Mouse (Mus musculus): ENCODE measurements around the gene Snx20. TPM values are rescaled to one million over a fixed set of nuclear protein-coding genes. Genes with fewer than 3 reads are reported as not detected.

Gene Snx20
- polyA plus RNA-seq, 1 experiment from 2014 or later: 4.0 TPM

- no peak for ATAC-seq (ENCODE audit: low read depth)
- Histone ChIP-seq H3K9me3 (replicated peaks; ENCODE audit: control insufficient read depth, low read length) (no peaks in the 10 kb centered on the region), H3K4me1 (ENCODE audit: control insufficient read depth, low read depth, low read length) (peaks cover 4% of the 10 kb centered on the region; the same call in 1 of the 2 replicates), H3K4me2 (ENCODE audit: low read depth, low read length) (no peak overlapping the region), H3K4me3 (ENCODE audit: low read depth, low read length) (no peak overlapping the region), H3K27ac (ENCODE audit: low read length) (no peak overlapping the region), H3K27me3 (ENCODE audit: control insufficient read depth, insufficient read depth, low read depth, low read length) (no peaks in the 10 kb centered on the region), H3K36me3 (ENCODE audit: control insufficient read depth, insufficient read depth) (no peaks in the 10 kb centered on the region), H3K9ac (ENCODE audit: low read depth, low read length) (no peak overlapping the region)
- 56% methylated on average over 6 of the region's 6 CpGs for WGBS (ENCODE audit: insufficient replicate concordance)
Observed at GRCm38 (mm10) chr8:88650016-88650708, 14.2 kb upstream of the Snx20 start.

GRCm38 (mm10) chr8:88648322-88648721 lies 12.4 kb upstream of the Snx20 start:
- Histone ChIP-seq H3K9me3 (replicated peaks; ENCODE audit: control insufficient read depth, low read length) (no peaks in the 10 kb centered on the region), H3K36me3 (ENCODE audit: control insufficient read depth, insufficient read depth) (no peaks in the 10 kb centered on the region), H3K9ac (ENCODE audit: low read depth, low read length) (no peak overlapping the region), H3K4me1 (ENCODE audit: control insufficient read depth, low read depth, low read length) (peaks cover 4% of the 10 kb centered on the region; the same call in 1 of the 2 replicates), H3K27ac (ENCODE audit: low read length) (no peak overlapping the region), H3K4me3 (ENCODE audit: low read depth, low read length) (no peak overlapping the region), H3K27me3 (ENCODE audit: control insufficient read depth, insufficient read depth, low read depth, low read length) (no peaks in the 10 kb centered on the region), H3K4me2 (ENCODE audit: low read depth, low read length) (no peak overlapping the region)
- no peak for ATAC-seq (ENCODE audit: low read depth)

DNA sequence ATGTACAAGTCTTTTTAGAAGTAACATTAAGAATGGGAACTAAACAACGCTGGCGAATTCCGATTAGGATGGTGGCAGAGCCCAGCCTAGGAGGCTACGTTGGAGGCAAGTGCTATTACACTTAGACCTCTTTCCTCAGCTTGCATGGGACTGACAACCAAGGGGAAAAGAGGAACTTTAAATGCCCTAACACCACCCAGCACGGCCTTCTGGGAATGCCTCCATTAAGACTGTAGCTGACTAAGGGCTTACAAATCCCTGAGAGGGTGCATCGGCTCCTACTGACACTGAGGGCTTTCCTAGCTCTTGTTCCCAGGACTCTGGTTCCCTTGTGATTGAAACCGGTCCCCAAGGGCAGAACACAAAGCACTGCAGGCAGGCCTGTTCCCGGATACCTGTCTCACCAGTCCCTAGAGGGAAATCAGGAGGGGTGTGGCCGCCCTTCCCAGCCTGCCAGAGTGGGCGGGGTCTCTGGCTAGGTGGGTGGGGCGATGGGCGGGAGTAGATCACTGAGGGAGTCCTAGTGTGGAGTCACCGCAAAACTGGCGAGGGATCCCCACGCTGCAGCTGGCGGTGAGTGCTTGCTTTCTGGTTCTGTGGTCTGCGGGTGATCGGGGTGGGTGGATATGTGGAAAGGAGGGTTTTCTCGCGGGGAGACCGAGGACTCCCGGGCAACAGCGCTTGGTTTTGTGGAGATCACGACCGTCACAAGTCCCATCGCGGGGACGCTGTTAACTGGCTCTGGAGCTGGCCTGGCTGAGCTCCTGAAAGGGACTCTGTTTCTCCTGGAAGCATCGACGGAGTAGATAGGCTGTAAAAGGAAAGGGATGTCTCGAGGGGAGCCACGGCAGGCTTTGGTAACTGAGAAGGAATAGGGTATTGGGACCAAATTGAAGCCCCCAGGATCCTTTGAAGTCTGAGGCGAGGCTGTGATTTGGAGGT lies 11.2 kb upstream of the Snx20 start, which contains the start of gene Nod2:
Gene Nod2 (plus strand): TSS at position 479 of the 942 bp plus-strand sequence.
- no peaks in the 10 kb centered on the region for H3K27me3 ChIP-seq (ENCODE audit: control insufficient read depth, insufficient read depth, low read depth, low read length)
- H3K27ac ChIP-seq (ENCODE audit: low read length): no peak within 1 kb of the TSS
- H3K4me2 ChIP-seq (ENCODE audit: low read depth, low read length): peak within 1 kb of the TSS; percentile 54
- peaks cover 4% of the 10 kb centered on the region; the same call in 1 of the 2 replicates for H3K4me1 ChIP-seq (ENCODE audit: control insufficient read depth, low read depth, low read length)
- no peaks in the 10 kb centered on the region for H3K36me3 ChIP-seq (ENCODE audit: control insufficient read depth, insufficient read depth)
- peak; percentile 77 for ATAC-seq (ENCODE audit: low read depth)
- 10% methylated on average over 33 of the region's 33 CpGs for WGBS (ENCODE audit: insufficient replicate concordance)
- H3K9ac ChIP-seq (ENCODE audit: low read depth, low read length): no peak within 1 kb of the TSS
- H3K9me3 ChIP-seq (replicated peaks; ENCODE audit: control insufficient read depth, low read length): no peaks in the 10 kb centered on the region
- H3K4me3 ChIP-seq (ENCODE audit: low read depth, low read length): peak within 1 kb of the TSS; percentile 28

- Histone ChIP-seq H3K9me3 (replicated peaks; ENCODE audit: control insufficient read depth, low read length) (no peaks in the 10 kb centered on the region), H3K36me3 (ENCODE audit: control insufficient read depth, insufficient read depth) (no peaks in the 10 kb centered on the region), H3K27me3 (ENCODE audit: control insufficient read depth, insufficient read depth, low read depth, low read length) (no peaks in the 10 kb centered on the region), H3K4me1 (ENCODE audit: control insufficient read depth, low read depth, low read length) (peaks cover 4% of the 10 kb centered on the region; the same call in 1 of the 2 replicates), H3K4me3 (ENCODE audit: low read depth, low read length) (no peak overlapping the region), H3K4me2 (ENCODE audit: low read depth, low read length) (no peak overlapping the region), H3K27ac (ENCODE audit: low read length) (no peak overlapping the region), H3K9ac (ENCODE audit: low read depth, low read length) (no peak overlapping the region)
- no peak for ATAC-seq (ENCODE audit: low read depth)
- 52% methylated on average over 5 of the region's 5 CpGs for WGBS (ENCODE audit: insufficient replicate concordance)
Observed at GRCm38 (mm10) chr8:88642734-88643564, 7.0 kb upstream of the Snx20 start.

DNA sequence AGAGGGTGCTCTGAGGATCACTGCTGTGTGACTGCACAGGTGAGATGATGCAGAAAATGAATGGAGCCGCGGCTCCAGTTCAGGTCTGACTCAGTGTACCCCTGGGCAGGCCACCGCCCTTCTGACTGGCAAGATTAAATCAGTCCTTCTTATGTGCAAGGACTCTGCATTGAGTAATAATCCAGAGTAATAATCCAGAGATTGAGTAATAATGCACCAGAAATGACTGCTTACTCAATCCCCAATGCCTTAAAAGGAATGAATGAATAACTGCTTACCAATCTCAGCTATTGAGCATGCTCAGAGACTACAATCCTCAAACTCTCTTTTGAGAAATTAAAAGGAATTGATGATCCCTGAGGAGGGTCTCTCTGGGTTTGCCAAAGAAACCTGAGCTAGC lies 3.0 kb upstream of the Snx20 start:
- WGBS (ENCODE audit: insufficient replicate concordance): 71% methylated on average over 3 of the region's 3 CpGs
- Histone ChIP-seq H3K4me3 (ENCODE audit: low read depth, low read length) (no peak overlapping the region), H3K4me2 (ENCODE audit: low read depth, low read length) (no peak overlapping the region), H3K9ac (ENCODE audit: low read depth, low read length) (no peak overlapping the region), H3K27ac (ENCODE audit: low read length) (no peak overlapping the region), H3K27me3 (ENCODE audit: control insufficient read depth, insufficient read depth, low read depth, low read length) (no peaks in the 10 kb centered on the region), H3K9me3 (replicated peaks; ENCODE audit: control insufficient read depth, low read length) (no peaks in the 10 kb centered on the region), H3K4me1 (ENCODE audit: control insufficient read depth, low read depth, low read length) (peaks cover 3% of the 10 kb centered on the region; the same call in 1 of the 2 replicates), H3K36me3 (ENCODE audit: control insufficient read depth, insufficient read depth) (no peaks in the 10 kb centered on the region)
- ATAC-seq (ENCODE audit: low read depth): no peak

DNA sequence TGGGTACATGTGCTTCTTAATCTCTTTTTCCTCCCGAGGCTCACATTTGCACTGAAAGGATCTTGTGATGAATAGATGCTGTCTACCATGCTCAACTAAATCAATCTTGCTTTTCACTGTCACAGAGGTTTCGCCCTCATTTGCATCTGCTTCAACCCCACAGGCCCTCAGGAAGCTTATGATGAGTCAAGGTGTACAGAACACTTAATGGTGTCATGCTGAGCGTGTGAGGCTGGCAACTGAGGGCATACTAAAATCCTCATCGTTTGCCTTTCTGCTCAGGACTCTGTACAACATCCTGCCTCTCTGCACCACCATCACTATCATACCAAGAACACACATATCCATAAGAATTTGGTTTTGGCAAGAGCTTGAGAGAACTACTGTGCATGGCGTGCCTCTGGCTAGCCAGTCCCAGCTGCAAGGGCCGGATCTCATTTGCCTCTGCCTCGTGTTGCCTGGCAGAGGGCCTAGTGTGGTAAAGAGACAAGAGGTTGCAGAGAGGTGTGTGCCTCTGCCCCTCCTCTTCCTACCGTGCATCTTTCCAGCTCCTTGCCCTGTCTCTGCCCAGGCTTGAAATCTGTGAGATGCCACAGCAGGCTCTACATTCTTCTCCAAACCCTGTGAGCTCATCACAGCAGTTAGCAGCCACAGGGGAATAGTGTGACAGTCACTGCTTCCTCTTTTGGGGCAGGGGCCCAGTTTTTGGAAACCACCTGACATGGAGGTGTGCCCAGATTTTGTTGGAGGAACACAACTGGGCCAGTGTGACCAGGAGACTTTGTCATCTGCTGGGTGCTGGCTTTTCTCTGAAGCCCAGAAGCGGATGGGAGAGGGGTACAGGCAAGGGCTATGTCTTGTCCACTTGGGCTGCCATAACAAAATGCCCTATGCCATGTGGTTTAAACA lies 1.4 kb upstream of the Snx20 start:
- peaks cover 3% of the 10 kb centered on the region; the same call in 1 of the 2 replicates for H3K4me1 ChIP-seq (ENCODE audit: control insufficient read depth, low read depth, low read length)
- H3K27me3 ChIP-seq (ENCODE audit: control insufficient read depth, insufficient read depth, low read depth, low read length): no peaks in the 10 kb centered on the region
- H3K4me2 ChIP-seq (ENCODE audit: low read depth, low read length): no peak overlapping the region
- no peaks in the 10 kb centered on the region for H3K9me3 ChIP-seq (replicated peaks; ENCODE audit: control insufficient read depth, low read length)
- H3K9ac ChIP-seq (ENCODE audit: low read depth, low read length): no peak overlapping the region
- ATAC-seq (ENCODE audit: low read depth): no peak
- no peak overlapping the region for H3K27ac ChIP-seq (ENCODE audit: low read length)
- no peak overlapping the region for H3K4me3 ChIP-seq (ENCODE audit: low read depth, low read length)
- no peaks in the 10 kb centered on the region for H3K36me3 ChIP-seq (ENCODE audit: control insufficient read depth, insufficient read depth)
- WGBS (ENCODE audit: insufficient replicate concordance): 57% methylated on average over 9 of the region's 9 CpGs

DNA sequence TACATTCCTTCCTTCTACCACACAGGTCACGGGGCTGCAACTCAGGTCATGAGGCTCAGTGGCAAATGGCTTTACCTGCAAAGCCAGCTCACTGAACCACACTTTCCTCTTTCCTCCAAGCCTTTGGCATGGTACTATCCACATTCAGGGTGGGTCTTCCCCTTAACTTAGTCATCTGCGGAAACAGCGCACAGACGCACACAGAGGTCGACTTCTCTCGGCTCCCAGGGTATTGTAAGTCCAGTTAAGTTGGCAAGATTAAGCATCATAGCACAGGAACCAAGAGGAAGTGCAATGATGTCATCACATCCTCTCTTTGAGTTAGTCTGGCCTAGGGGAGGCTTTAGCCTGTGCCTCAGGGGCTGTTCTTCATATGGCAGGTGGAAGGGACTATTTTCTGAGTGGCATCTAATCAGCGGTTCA lies 2.6 kb downstream of the Snx20 start:
- H3K4me3 ChIP-seq (ENCODE audit: low read depth, low read length): no peak overlapping the region
- no peak overlapping the region for H3K27ac ChIP-seq (ENCODE audit: low read length)
- peaks cover 3% of the 10 kb centered on the region; the same call in 1 of the 2 replicates for H3K4me1 ChIP-seq (ENCODE audit: control insufficient read depth, low read depth, low read length)
- ATAC-seq (ENCODE audit: low read depth): peak; percentile 18; the same call in 1 of the 2 replicates
- 38% methylated on average over 7 of the region's 7 CpGs for WGBS (ENCODE audit: insufficient replicate concordance)
- no peak overlapping the region for H3K9ac ChIP-seq (ENCODE audit: low read depth, low read length)
- peaks cover 3% of the 10 kb centered on the region; the same call in 1 of the 2 replicates for H3K27me3 ChIP-seq (ENCODE audit: control insufficient read depth, insufficient read depth, low read depth, low read length)
- no peaks in the 10 kb centered on the region for H3K9me3 ChIP-seq (replicated peaks; ENCODE audit: control insufficient read depth, low read length)
- no peaks in the 10 kb centered on the region for H3K36me3 ChIP-seq (ENCODE audit: control insufficient read depth, insufficient read depth)
- no peak overlapping the region for H3K4me2 ChIP-seq (ENCODE audit: low read depth, low read length)

DNA sequence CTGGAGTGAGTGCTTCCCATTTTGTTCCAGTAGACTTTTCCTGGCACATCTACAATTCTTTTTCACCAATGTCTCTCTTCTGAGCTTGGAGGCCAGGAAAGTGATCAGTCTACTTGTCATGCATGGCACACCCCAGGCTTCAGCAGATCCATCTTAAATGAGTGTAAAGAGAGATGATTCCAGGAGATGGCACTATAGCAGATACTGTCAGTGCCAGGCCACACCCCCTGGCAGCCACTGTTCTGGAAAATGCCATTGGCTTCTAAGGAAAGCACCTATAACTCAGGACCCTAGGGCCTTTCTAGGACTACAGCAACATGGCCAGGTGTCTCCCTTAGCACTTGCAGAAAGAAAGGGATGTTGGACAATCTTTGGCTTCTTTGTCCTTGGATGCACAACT lies 4.8 kb downstream of the Snx20 start:
- no peak overlapping the region for H3K9ac ChIP-seq (ENCODE audit: low read depth, low read length)
- H3K9me3 ChIP-seq (replicated peaks; ENCODE audit: control insufficient read depth, low read length): no peaks in the 10 kb centered on the region
- H3K4me1 ChIP-seq (ENCODE audit: control insufficient read depth, low read depth, low read length): peaks cover 4% of the 10 kb centered on the region
- no peak overlapping the region for H3K27ac ChIP-seq (ENCODE audit: low read length)
- H3K4me2 ChIP-seq (ENCODE audit: low read depth, low read length): no peak overlapping the region
- H3K27me3 ChIP-seq (ENCODE audit: control insufficient read depth, insufficient read depth, low read depth, low read length): peaks cover 18% of the 10 kb centered on the region
- no peak for ATAC-seq (ENCODE audit: low read depth)
- H3K4me3 ChIP-seq (ENCODE audit: low read depth, low read length): no peak overlapping the region
- no peaks in the 10 kb centered on the region for H3K36me3 ChIP-seq (ENCODE audit: control insufficient read depth, insufficient read depth)
